Mouse (Mus musculus) ES-Bruce4 (cell line): Measurements from ENCODE around the gene Dph6. TPM values are rescaled to one million over a fixed set of nuclear protein-coding genes. Genes with fewer than 3 reads are reported as not detected.

Source experiments
- H3K27ac ChIP-seq: 2 replicates; pipeline ENCODE4 v1.5.1; 2012; ENCODE audit warnings: low read length, inconsistent platforms; ENCODE audit not compliant: insufficient read depth
- H3K27me3 ChIP-seq: 2 replicates; pipeline ENCODE4 v1.6.1; 2012; ENCODE audit warnings: mild to moderate bottlenecking, low read length, inconsistent platforms; ENCODE audit not compliant: control insufficient read depth, poor library complexity, insufficient read depth, severe bottlenecking
- H3K36me3 ChIP-seq: 2 replicates; pipeline ENCODE4 v1.6.1; 2012; ENCODE audit warnings: inconsistent platforms, mild to moderate bottlenecking, low read length, moderate library complexity; ENCODE audit not compliant: control insufficient read depth, poor library complexity, insufficient read depth, severe bottlenecking
- H3K4me1 ChIP-seq: one replicate; pipeline ENCODE4 v1.8.1; 2011; ENCODE audit warnings: low read length; ENCODE audit not compliant: control insufficient read depth, insufficient read depth
- H3K4me3 ChIP-seq: 2 replicates; pipeline ENCODE4 v1.5.1; 2011; ENCODE audit warnings: low read depth, mild to moderate bottlenecking, low read length
- H3K9ac ChIP-seq: 2 replicates; pipeline ENCODE4 v1.6.1; 2012; ENCODE audit warnings: low read depth, mild to moderate bottlenecking, inconsistent platforms; ENCODE audit not compliant: poor library complexity, severe bottlenecking
- H3K9me3 ChIP-seq: replicated peaks from 2 replicates; pipeline ENCODE4 v1.6.1; 2012; ENCODE audit warnings: mild to moderate bottlenecking, low read length, inconsistent platforms; ENCODE audit not compliant: control insufficient read depth, poor library complexity, insufficient read depth, severe bottlenecking
- CTCF ChIP-seq: IDR thresholded peaks from one replicate; pipeline ENCODE4 v1.8.1; 2011; ENCODE audit warnings: low read depth, low read length
- EP300 ChIP-seq: IDR thresholded peaks from 2 replicates; pipeline ENCODE4 v1.6.1; 2011; ENCODE audit warnings: low read depth, low read length; ENCODE audit not compliant: insufficient read depth
- POLR2A ChIP-seq: IDR thresholded peaks from one replicate; pipeline ENCODE4 v1.8.1; 2011; ENCODE audit warnings: low read length; ENCODE audit not compliant: insufficient read depth
- polyA plus RNA-seq: library from polyadenylated mRNA; stranded (reverse); fragments of >200 nt; gene quantifications from 2 replicates; pipeline ENCODE4 v1.2.4, GENCODE M21; 2011; ENCODE audit warnings: low read depth; ENCODE audit not compliant: missing spikeins, insufficient read depth, insufficient read length

Dph6 gene
- polyA plus RNA-seq, 1 experiment, result 33.2 TPM

GRCm38 (mm10) chr2:114670983-114671382, 16.2 kb upstream of the Dph6 start:
- no peaks in the 10 kb centered on the region for H3K4me1 ChIP-seq
- H3K27ac ChIP-seq, result no peak overlapping the region
- H3K27me3 ChIP-seq, result no peaks in the 10 kb centered on the region
- H3K9ac ChIP-seq, result no peak overlapping the region
- no peaks in the 10 kb centered on the region for H3K9me3 ChIP-seq
- H3K36me3 ChIP-seq, result no peaks in the 10 kb centered on the region
- H3K4me3 ChIP-seq, result no peak overlapping the region
- TF ChIP-seq EP300, result no peak

- Histone ChIP-seq H3K36me3 (no peaks in the 10 kb centered on the region), H3K9me3 (no peaks in the 10 kb centered on the region), H3K9ac (no peak overlapping the region), H3K27ac (no peak overlapping the region), H3K4me1 (no peaks in the 10 kb centered on the region), H3K27me3 (no peaks in the 10 kb centered on the region), H3K4me3 (no peak overlapping the region)
- TF ChIP-seq CTCF (no peak), POLR2A (no peak), EP300 (no peak)
These were observed 4.2 kb upstream of the Dph6 start for GRCm38 (mm10) chr2:114658954-114659353.

GRCm38 (mm10) chr2:114646240-114646639, 8.5 kb downstream of the Dph6 start:
- H3K4me3 ChIP-seq, result no peak overlapping the region
- TF ChIP-seq CTCF (no peak), POLR2A (no peak), EP300 (no peak)
- no peaks in the 10 kb centered on the region for H3K9me3 ChIP-seq
- H3K27ac ChIP-seq, result no peak overlapping the region
- H3K27me3 ChIP-seq, result no peaks in the 10 kb centered on the region
- no peaks in the 10 kb centered on the region for H3K4me1 ChIP-seq
- H3K36me3 ChIP-seq, result no peaks in the 10 kb centered on the region
- H3K9ac ChIP-seq, result no peak overlapping the region

GRCm38 (mm10) chr2:114643832-114644231, 10.9 kb downstream of the Dph6 start:
- Histone ChIP-seq H3K36me3 (no peaks in the 10 kb centered on the region), H3K4me3 (no peak overlapping the region), H3K9ac (no peak overlapping the region), H3K4me1 (no peaks in the 10 kb centered on the region), H3K9me3 (no peaks in the 10 kb centered on the region), H3K27ac (no peak overlapping the region), H3K27me3 (no peaks in the 10 kb centered on the region)
- no peak for TF ChIP-seq POLR2A
- TF ChIP-seq CTCF, result no peak
- no peak for TF ChIP-seq EP300

- H3K4me1 ChIP-seq, result no peaks in the 10 kb centered on the region
- H3K36me3 ChIP-seq, result no peaks in the 10 kb centered on the region
- no peak overlapping the region for H3K9ac ChIP-seq
- TF ChIP-seq POLR2A (no peak), EP300 (no peak), CTCF (no peak)
- no peaks in the 10 kb centered on the region for H3K9me3 ChIP-seq
- no peak overlapping the region for H3K4me3 ChIP-seq
- H3K27me3 ChIP-seq, result no peaks in the 10 kb centered on the region
- H3K27ac ChIP-seq, result no peak overlapping the region
These were observed 30.1 kb downstream of the Dph6 start for GRCm38 (mm10) chr2:114624683-114625082.

- no peak overlapping the region for H3K4me3 ChIP-seq
- no peaks in the 10 kb centered on the region for H3K9me3 ChIP-seq
- no peak overlapping the region for H3K27ac ChIP-seq
- no peaks in the 10 kb centered on the region for H3K4me1 ChIP-seq
- no peak overlapping the region for H3K9ac ChIP-seq
- TF ChIP-seq POLR2A (no peak), CTCF (no peak), EP300 (no peak)
- no peaks in the 10 kb centered on the region for H3K36me3 ChIP-seq
- H3K27me3 ChIP-seq, result no peaks in the 10 kb centered on the region
These were observed 32.2 kb downstream of the Dph6 start for GRCm38 (mm10) chr2:114622550-114622939.
